Mouse (Mus musculus): Measurements from ENCODE around the gene Ndufb6. TPM values are rescaled to one million over a fixed set of nuclear protein-coding genes. Genes with fewer than 3 reads are reported as not detected.

Ndufb6 gene
- total and polyA plus RNA-seq, 3 experiments: 159 to 253 (median 205) TPM

GRCm38 (mm10) chr4:40287415-40287814, 8.2 kb upstream of the Ndufb6 start:
- in situ Hi-C loops (cut with MboI; ENCODE audit: low pct_ligation_motif_present, low pct_unique_long_range_greater_than_20kb, low sequenced_read_pairs): loop anchor here (10.0 kb wide), 2 partner anchors 143 to 387 kb away; partner anchors contain the start of gene Aco1
- H3K9me3 ChIP-seq (replicated peaks; ENCODE audit: low read length): peaks cover 7% of the 10 kb centered on the region
- peak overlapping the region; percentile 78; the same call in 1 of the 2 replicates for H3K4me2 ChIP-seq (ENCODE audit: insufficient read depth, low read depth, poor library complexity, severe bottlenecking)
- peak overlapping the region; percentile 45; the same call in 1 of the 2 replicates for H3K9ac ChIP-seq (ENCODE audit: insufficient read depth, low read depth)
- no peak overlapping the region; the same call in 1 of the 2 replicates for H3K27ac ChIP-seq (ENCODE audit: insufficient read depth, low read depth)
- no peak for TF ChIP-seq JUN (IDR thresholded peaks at IDR 0.05; ENCODE audit: insufficient read depth, low read depth, low read length)
- TF ChIP-seq POLR2A (IDR thresholded peaks at IDR 0.05; ENCODE audit: low read depth, low read length): peak; percentile 34; the same call in 1 of the 2 replicates
- no peak for TF ChIP-seq CHD1 (IDR thresholded peaks at IDR 0.05; ENCODE audit: low read depth, low read length)
- peak; percentile 22; the same call in 1 of the 2 replicates for TF ChIP-seq IRF4 (IDR thresholded peaks at IDR 0.05; ENCODE audit: low read depth, low read length)
- TF ChIP-seq CTCF (conservative IDR thresholded peaks at IDR 0.05 in 1 of 2, IDR thresholded peaks at IDR 0.05 in 1 of 2; ENCODE audit: low read depth in 2 of 2, low read length in 2 of 2): peak in 1 of 2 experiments; percentile 47; a peak in 2 of 4 replicates
- no peaks in the 10 kb centered on the region for H3K27me3 ChIP-seq (replicated peaks)
- no peaks in the 10 kb centered on the region for H3K36me3 ChIP-seq (replicated peaks in 1 of 2; ENCODE audit: control insufficient read depth in 1 of 2, insufficient read depth in 1 of 2, low read length in 1 of 2)
- H3K4me1 ChIP-seq (ENCODE audit: control insufficient read depth in 1 of 2, insufficient read depth in 2 of 2): peaks cover 3 to 17% of the 10 kb centered on the region in 2 experiments
- DNase-seq (ENCODE audit: extremely low read depth): peak; percentile 70
- H3K4me3 ChIP-seq (replicated peaks in 1 of 3; ENCODE audit: low read depth in 2 of 3, low read length in 2 of 3, poor library complexity in 1 of 3): peak overlapping the region in 2 of 3 experiments; percentile 16 to 29
- H3K79me2 ChIP-seq (replicated peaks; ENCODE audit: control insufficient read depth, extremely low read depth, insufficient read depth, poor library complexity, severe bottlenecking): no peaks in the 10 kb centered on the region
- dilution Hi-C loops (cut with MboI; ENCODE audit: extremely low pct_ligation_motif_present, extremely low pct_unique_long_range_greater_than_20kb, low sequenced_read_pairs): no loop called here

GRCm38 (mm10) chr4:40285582-40285981, 6.4 kb upstream of the Ndufb6 start:
- peaks cover 6% of the 10 kb centered on the region for H3K9me3 ChIP-seq (replicated peaks; ENCODE audit: low read length)
- no peak overlapping the region for H3K27ac ChIP-seq (ENCODE audit: insufficient read depth, low read depth)
- H3K9ac ChIP-seq (ENCODE audit: insufficient read depth, low read depth): no peak overlapping the region
- peaks cover 0 to 2% of the 10 kb centered on the region in 2 experiments for H3K36me3 ChIP-seq (replicated peaks in 1 of 2; ENCODE audit: control insufficient read depth in 1 of 2, insufficient read depth in 1 of 2, low read length in 1 of 2)
- H3K4me1 ChIP-seq (ENCODE audit: control insufficient read depth in 1 of 2, insufficient read depth in 2 of 2): peaks cover 3 to 17% of the 10 kb centered on the region in 2 experiments
- dilution Hi-C loops (cut with MboI; ENCODE audit: extremely low pct_ligation_motif_present, extremely low pct_unique_long_range_greater_than_20kb, low sequenced_read_pairs) (no loop called here), in situ Hi-C loops (cut with MboI; ENCODE audit: low pct_ligation_motif_present, low pct_unique_long_range_greater_than_20kb, low sequenced_read_pairs) (loop anchor here (10.0 kb wide), 2 partner anchors 141 to 389 kb away; partner anchors contain the start of gene Aco1)
- no peak for TF ChIP-seq CHD2 (IDR thresholded peaks at IDR 0.05; ENCODE audit: low read length)
- TF ChIP-seq RAD21 (IDR thresholded peaks at IDR 0.05; ENCODE audit: low read depth, low read length): peak; percentile 92
- TF ChIP-seq POLR2AphosphoS2 (IDR thresholded peaks at IDR 0.05; ENCODE audit: low read depth, low read length): no peak
- TF ChIP-seq SMC3 (IDR thresholded peaks at IDR 0.05; ENCODE audit: low read depth, low read length): peak; percentile 87
- TF ChIP-seq CTCF (conservative IDR thresholded peaks at IDR 0.05 in 1 of 2, IDR thresholded peaks at IDR 0.05 in 1 of 2; ENCODE audit: low read depth in 2 of 2, low read length in 2 of 2): peak; percentile 57 to 90
- TF ChIP-seq JUND (conservative IDR thresholded peaks at IDR 0.05; ENCODE audit: low read depth, low read length): no peak
- TF ChIP-seq IRF4 (IDR thresholded peaks at IDR 0.05; ENCODE audit: low read depth, low read length): peak; percentile 30; the same call in 1 of the 2 replicates
- no peak for TF ChIP-seq USF2 (conservative IDR thresholded peaks at IDR 0.05; ENCODE audit: low read depth, low read length)
- peak; percentile 23; the same call in 1 of the 2 replicates for TF ChIP-seq NELFE (IDR thresholded peaks at IDR 0.05; ENCODE audit: low read depth, low read length)
- no peak for TF ChIP-seq E2F4 (IDR thresholded peaks at IDR 0.05; ENCODE audit: insufficient replicate concordance, low read depth, low read length)
- no peak for TF ChIP-seq ELF1 (IDR thresholded peaks at IDR 0.05; ENCODE audit: low read depth, low read length)
- no peak for TF ChIP-seq TBP (conservative IDR thresholded peaks at IDR 0.05; ENCODE audit: low read depth, low read length)
- TF ChIP-seq ZC3H11A (IDR thresholded peaks at IDR 0.05; ENCODE audit: low read depth, low read length): no peak; the same call in 1 of the 2 replicates
- H3K4me3 ChIP-seq (replicated peaks in 1 of 3; ENCODE audit: low read depth in 2 of 3, low read length in 2 of 3, poor library complexity in 1 of 3): no peak overlapping the region
- H3K4me2 ChIP-seq (ENCODE audit: insufficient read depth, low read depth, poor library complexity, severe bottlenecking): no peak overlapping the region
- no peaks in the 10 kb centered on the region for H3K79me2 ChIP-seq (replicated peaks; ENCODE audit: control insufficient read depth, extremely low read depth, insufficient read depth, poor library complexity, severe bottlenecking)
- peak; percentile 77 for DNase-seq (ENCODE audit: extremely low read depth)
- no peaks in the 10 kb centered on the region for H3K27me3 ChIP-seq (replicated peaks)

Measured in CH12.LX (cell line).